In the genomic region with DNA sequence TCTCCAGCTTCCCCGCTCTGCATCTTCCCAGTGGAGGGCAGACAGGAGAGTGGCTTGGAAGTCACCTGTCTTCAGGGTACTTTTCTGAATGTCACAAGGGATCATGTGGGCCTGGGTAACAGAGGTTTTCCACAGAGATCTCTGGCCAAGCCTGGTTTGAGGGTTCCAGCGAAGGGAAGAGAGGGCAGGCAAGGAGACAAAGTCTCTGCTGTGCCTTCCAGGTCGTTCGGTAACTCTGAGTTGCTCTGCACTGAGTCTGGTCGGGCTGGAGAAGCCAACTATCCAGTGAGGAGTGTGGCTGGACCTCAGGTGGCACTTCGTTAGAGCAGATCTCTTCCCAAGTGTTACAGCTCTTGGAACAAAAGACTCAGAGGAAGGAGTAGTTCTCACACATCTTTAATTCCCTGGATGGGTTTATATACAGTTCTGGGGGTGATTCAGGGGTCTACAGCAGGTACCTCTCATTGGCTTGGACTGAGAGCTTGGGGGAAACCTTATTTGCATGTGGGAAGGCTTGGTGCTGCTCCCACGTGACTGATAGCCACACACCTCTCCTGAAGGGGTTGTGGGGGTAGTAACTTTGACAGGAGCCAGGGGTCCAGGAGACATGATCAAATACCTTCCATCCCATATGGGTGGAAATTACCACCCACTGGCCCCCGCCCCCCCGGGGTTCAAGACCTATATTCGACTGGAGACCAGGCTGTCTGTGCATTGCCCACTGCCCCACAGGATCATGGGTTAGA, we compare ENCODE assay signal across 17 mouse cellular contexts.
DNase-seq lines count a peak whose midpoint lies in the region; ATAC-seq and TF ChIP-seq lines count a peak whose summit lies in the region.
"Had no signal": no experiment of that assay in that cellular context is flagged by ENCODE, and none has a peak within 500 bp of the region (broad histone marks: within the 10 kb centered on the region; RNA-seq: fewer than 3 reads in every experiment).

No protein-coding gene starts in this region.

- no peak for ATAC-seq in hindbrain, postnatal 0 days
- no peak for ATAC-seq in lung, postnatal 0 days
- ATAC-seq in embryonic facial prominence, embryonic 15.5 days (ENCODE audit: insufficient number of reproducible peaks, low FRiP score, low TSS enrichment, low read depth), result no peak
- no peak for ATAC-seq in forebrain, embryonic 13.5 days
- ATAC-seq: intestine, postnatal 0 days; liver, embryonic 12.5 days had no signal

- H3K4me1 ChIP-seq in hindbrain, embryonic 10.5 days (replicated peaks), result peaks cover 43% of the 10 kb centered on the region
- H3K4me1 ChIP-seq in hindbrain, postnatal 0 days (ENCODE audit: insufficient read depth, low read length), result peaks cover 16% of the 10 kb centered on the region
- H3K4me1 ChIP-seq in lung, postnatal 0 days (ENCODE audit: insufficient read depth, low read depth, low read length), result no peaks in the 10 kb centered on the region; the same call in 1 of the 2 replicates
- peaks cover 40% of the 10 kb centered on the region for H3K4me1 ChIP-seq in embryonic facial prominence, embryonic 15.5 days
- peaks cover 54% of the 10 kb centered on the region for H3K4me1 ChIP-seq in forebrain, embryonic 13.5 days

- H3K9ac ChIP-seq in hindbrain, postnatal 0 days (replicated peaks; ENCODE audit: low read length), result no peak overlapping the region
- no peak overlapping the region for H3K9ac ChIP-seq in lung, postnatal 0 days (replicated peaks; ENCODE audit: low read depth)
- H3K9ac ChIP-seq in embryonic facial prominence, embryonic 15.5 days, result no peak overlapping the region
- H3K9ac ChIP-seq in forebrain, embryonic 13.5 days, result no peak overlapping the region
- H3K9ac ChIP-seq: embryonic facial prominence, embryonic 12.5 days; stomach, embryonic 15.5 days had no signal

- H3K9me3 ChIP-seq in hindbrain, embryonic 10.5 days, result no peaks in the 10 kb centered on the region
- no peaks in the 10 kb centered on the region for H3K9me3 ChIP-seq in hindbrain, postnatal 0 days (ENCODE audit: low read length)
- no peaks in the 10 kb centered on the region for H3K9me3 ChIP-seq in lung, postnatal 0 days (ENCODE audit: low read length)
- no peaks in the 10 kb centered on the region for H3K9me3 ChIP-seq in embryonic facial prominence, embryonic 15.5 days (replicated peaks)
- H3K9me3 ChIP-seq in forebrain, embryonic 13.5 days (replicated peaks), result no peaks in the 10 kb centered on the region
- H3K9me3 ChIP-seq: embryonic facial prominence, embryonic 12.5 days; limb, embryonic 10.5 days; stomach, embryonic 15.5 days had no signal

- TF ChIP-seq CTCF in hindbrain, postnatal 0 days (IDR thresholded peaks at IDR 0.05; ENCODE audit: low read depth), result no peak
- no peak for TF ChIP-seq CTCF in lung, postnatal 0 days (IDR thresholded peaks at IDR 0.05)

- 88% methylated on average over 10 of the region's 10 CpGs for WGBS in hindbrain, embryonic 10.5 days
- WGBS in hindbrain, postnatal 0 days, result 85% methylated on average over 10 of the region's 10 CpGs
- WGBS in lung, postnatal 0 days, result 80% methylated on average over 10 of the region's 10 CpGs
- WGBS in embryonic facial prominence, embryonic 15.5 days, result 86% methylated on average over 10 of the region's 10 CpGs
- WGBS in forebrain, embryonic 13.5 days, result 80% methylated on average over 10 of the region's 10 CpGs

- H3K4me2 ChIP-seq in hindbrain, postnatal 0 days (ENCODE audit: low read depth, low read length), result no peak overlapping the region
- H3K4me2 ChIP-seq in lung, postnatal 0 days (replicated peaks; ENCODE audit: low read depth, low read length), result no peak overlapping the region
- H3K4me2 ChIP-seq in embryonic facial prominence, embryonic 15.5 days (replicated peaks), result no peak overlapping the region
- H3K4me2 ChIP-seq in forebrain, embryonic 13.5 days, result no peak overlapping the region
- H3K4me2 ChIP-seq: embryonic facial prominence, embryonic 12.5 days; stomach, embryonic 15.5 days had no signal

- TF ChIP-seq EP300 in lung, postnatal 0 days (IDR thresholded peaks at IDR 0.05), result no peak

- DNase-seq in hindbrain, embryonic 10.5 days (ENCODE audit: low spot score), result no peak
- DNase-seq in hindbrain, postnatal 0 days (ENCODE audit: low spot score), result no peak
- no peak for DNase-seq in lung, postnatal 0 days (ENCODE audit: low spot score)
- DNase-seq in lung, postnatal 14 days, result no peak
- DNase-seq in left cerebral cortex, adult 18-20 months (ENCODE audit: low spot score in 2 of 2), result no peak
- DNase-seq: adrenal gland, postnatal 36 days; cerebellum, adult 2 months; gastrocnemius, adult 2 months; heart, postnatal 4 days; right cerebral cortex, postnatal 14 days had no signal

- H3K36me3 ChIP-seq in hindbrain, embryonic 10.5 days, result no peaks in the 10 kb centered on the region
- H3K36me3 ChIP-seq in hindbrain, postnatal 0 days (ENCODE audit: insufficient read depth, low read length), result no peaks in the 10 kb centered on the region
- no peaks in the 10 kb centered on the region for H3K36me3 ChIP-seq in lung, postnatal 0 days (ENCODE audit: insufficient read depth, low read length)
- H3K36me3 ChIP-seq in embryonic facial prominence, embryonic 15.5 days, result no peaks in the 10 kb centered on the region
- no peaks in the 10 kb centered on the region for H3K36me3 ChIP-seq in forebrain, embryonic 13.5 days (ENCODE audit: poor library complexity, severe bottlenecking)
- H3K36me3 ChIP-seq: embryonic facial prominence, embryonic 12.5 days; limb, embryonic 10.5 days; liver, embryonic 12.5 days; stomach, embryonic 15.5 days had no signal

- peak overlapping the region; percentile 79 for H3K27ac ChIP-seq in hindbrain, embryonic 10.5 days
- H3K27ac ChIP-seq in hindbrain, postnatal 0 days, result no peak overlapping the region
- 0 out of 2 replicates have a peak overlapping the region, but pooled peaks have one; percentile 20 for H3K27ac ChIP-seq in lung, postnatal 0 days (ENCODE audit: low read length)
- 0 out of 2 replicates have a peak overlapping the region, but pooled peaks have one; percentile 22 for H3K27ac ChIP-seq in embryonic facial prominence, embryonic 15.5 days (replicated peaks)
- peak overlapping the region; percentile 94; the same call in 1 of the 2 replicates for H3K27ac ChIP-seq in forebrain, embryonic 13.5 days
- H3K27ac ChIP-seq: gastrocnemius, adult 2 months; limb, embryonic 10.5 days had no signal

- H3K27me3 ChIP-seq in hindbrain, embryonic 10.5 days (ENCODE audit: insufficient read depth, poor library complexity, severe bottlenecking), result no peaks in the 10 kb centered on the region
- H3K27me3 ChIP-seq in hindbrain, postnatal 0 days (ENCODE audit: insufficient read depth, low read length), result no peaks in the 10 kb centered on the region
- H3K27me3 ChIP-seq in lung, postnatal 0 days (replicated peaks; ENCODE audit: insufficient read depth, low read length), result no peaks in the 10 kb centered on the region
- no peaks in the 10 kb centered on the region for H3K27me3 ChIP-seq in embryonic facial prominence, embryonic 15.5 days
- H3K27me3 ChIP-seq in forebrain, embryonic 13.5 days, result no peaks in the 10 kb centered on the region
- H3K27me3 ChIP-seq: embryonic facial prominence, embryonic 12.5 days; liver, embryonic 12.5 days; stomach, embryonic 15.5 days had no signal

- H3K4me3 ChIP-seq in hindbrain, embryonic 10.5 days, result no peak overlapping the region
- H3K4me3 ChIP-seq in hindbrain, postnatal 0 days (ENCODE audit: low read length), result no peak overlapping the region
- H3K4me3 ChIP-seq in lung, postnatal 0 days (ENCODE audit: low read depth, low read length), result no peak overlapping the region
- no peak overlapping the region for H3K4me3 ChIP-seq in embryonic facial prominence, embryonic 15.5 days (replicated peaks)
- H3K4me3 ChIP-seq in forebrain, embryonic 13.5 days, result no peak overlapping the region
- H3K4me3 ChIP-seq: embryonic facial prominence, embryonic 12.5 days; gastrocnemius, adult 2 months; limb, embryonic 10.5 days; liver, embryonic 12.5 days; stomach, embryonic 15.5 days had no signal
